Mouse (Mus musculus) embryo, embryonic 10.5 days (tissue): ENCODE results near the gene Scube3.
"Not testable (repeated sequence)": the region's sequence is repeated elsewhere in the genome, so short reads cannot be mapped to it uniquely, and the experiment has no call there.

Source experiments
- DNase-seq: peaks from one replicate; pipeline ENCODE4 v3.0.0-alpha.2; 2015; ENCODE audit warnings: low spot score

The Scube3 gene

GRCm38 (mm10) chr17:28217721-28218649 lies 76.0 kb downstream of the Scube3 start:
- DNase-seq, result peak; percentile 48

GRCm38 (mm10) chr17:28222463-28222862 lies 80.5 kb downstream of the Scube3 start:
- DNase-seq, result not testable (repeated sequence)

GRCm38 (mm10) chr17:28223561-28224391 lies 81.8 kb downstream of the Scube3 start:
- DNase-seq, result peak; percentile 95
